In genomic region chr2:33349081-33349480, GRCm38 (mm10) we compare ENCODE assay signal across 9 mouse cellular contexts. TPM values are rescaled to one million over a fixed set of nuclear protein-coding genes. Genes with fewer than 3 reads are reported as not detected.
DNase-seq lines count a peak whose midpoint lies in the region; ATAC-seq and TF ChIP-seq lines count a peak whose summit lies in the region.
"Had no signal": no experiment of that assay in that cellular context is flagged by ENCODE, and none has a peak within 500 bp of the region (broad histone marks: within the 10 kb centered on the region; RNA-seq: fewer than 3 reads in every experiment).

No protein-coding gene starts in this region.

- H3K9me3 ChIP-seq in MEL (replicated peaks; ENCODE audit: insufficient read depth, low read length), result no peaks in the 10 kb centered on the region
- no peaks in the 10 kb centered on the region for H3K9me3 ChIP-seq in forebrain, embryonic 13.5 days (replicated peaks)
- no peaks in the 10 kb centered on the region for H3K9me3 ChIP-seq in hindbrain, embryonic 11.5 days (ENCODE audit: control insufficient read depth, low read length)
- H3K9me3 ChIP-seq: limb, embryonic 15.5 days had no signal

- peak; percentile 98 for TF ChIP-seq RAD21 in MEL (IDR thresholded peaks at IDR 0.05; ENCODE audit: low read depth, low read length)

- H3K9ac ChIP-seq in MEL (ENCODE audit: control insufficient read depth, low read depth, low read length, poor library complexity, severe bottlenecking), result no peak overlapping the region
- no peak overlapping the region for H3K9ac ChIP-seq in forebrain, embryonic 13.5 days
- H3K9ac ChIP-seq in hindbrain, embryonic 11.5 days (ENCODE audit: low read depth, low read length), result no peak overlapping the region
- H3K9ac ChIP-seq: limb, embryonic 15.5 days had no signal

- H3K4me1 ChIP-seq in MEL (ENCODE audit: control insufficient read depth in 1 of 2, insufficient read depth in 2 of 2, low read length in 2 of 2), result no peaks in the 10 kb centered on the region
- H3K4me1 ChIP-seq in forebrain, embryonic 13.5 days, result peaks cover 57% of the 10 kb centered on the region
- H3K4me1 ChIP-seq in hindbrain, embryonic 11.5 days (replicated peaks; ENCODE audit: control insufficient read depth, insufficient read depth, low read length), result no peaks in the 10 kb centered on the region

- no peak overlapping the region for H3K4me3 ChIP-seq in MEL (ENCODE audit: control insufficient read depth in 1 of 2, insufficient read depth in 1 of 2, low read depth in 2 of 2, low read length in 2 of 2)
- H3K4me3 ChIP-seq in forebrain, embryonic 13.5 days, result no peak overlapping the region
- no peak overlapping the region for H3K4me3 ChIP-seq in hindbrain, embryonic 11.5 days (ENCODE audit: low read depth, low read length)
- no peak overlapping the region for H3K4me3 ChIP-seq in layer of hippocampus, adult 2 months
- H3K4me3 ChIP-seq: limb, embryonic 15.5 days had no signal

- peak; percentile 75 to 95 (median 83) for TF ChIP-seq CTCF in MEL (IDR thresholded peaks at IDR 0.05 in 2 of 3, conservative IDR thresholded peaks at IDR 0.05 in 1 of 3; ENCODE audit: control insufficient read depth in 1 of 3, insufficient read depth in 1 of 3, low read depth in 2 of 3, low read length in 3 of 3, poor library complexity in 1 of 3, severe bottlenecking in 1 of 3)
- peak; percentile 94 for TF ChIP-seq CTCF in layer of hippocampus, adult 2 months (conservative IDR thresholded peaks at IDR 0.05)

- no peak for TF ChIP-seq EP300 in MEL (IDR thresholded peaks at IDR 0.05; ENCODE audit: low read depth in 1 of 2, low read length in 2 of 2)

- no peaks in the 10 kb centered on the region for H3K79me2 ChIP-seq in MEL (ENCODE audit: control insufficient read depth, insufficient read depth, low read length, poor library complexity)

- no peak overlapping the region for H3K27ac ChIP-seq in MEL (ENCODE audit: control insufficient read depth, low read depth, low read length)
- H3K27ac ChIP-seq in forebrain, embryonic 13.5 days, result peak overlapping the region; percentile 12; the same call in 1 of the 2 replicates
- no peak overlapping the region for H3K27ac ChIP-seq in hindbrain, embryonic 11.5 days (ENCODE audit: low read depth, low read length)
- peak overlapping the region; percentile 69 for H3K27ac ChIP-seq in layer of hippocampus, adult 2 months
- H3K27ac ChIP-seq: limb, embryonic 15.5 days had no signal

- DNase-seq in MEL (ENCODE audit: low read depth, low spot score), result peak; percentile 79
- peak; percentile 86 for DNase-seq in hindbrain, embryonic 11.5 days (ENCODE audit: low spot score)
- DNase-seq in layer of hippocampus, adult 2 months (ENCODE audit: low spot score in 2 of 2), result peak; percentile 80 to 84
- peak; percentile 78 for DNase-seq in lung, postnatal 25 days (ENCODE audit: low spot score)
- DNase-seq in right cerebral cortex, adult 18-20 months, result peak; percentile 82
- DNase-seq in urinary bladder, adult 2 months (ENCODE audit: low spot score), result peak; percentile 45

- no peak for TF ChIP-seq POLR2A in MEL (IDR thresholded peaks at IDR 0.05; ENCODE audit: control insufficient read depth in 1 of 2, insufficient read depth in 1 of 2, low read depth in 1 of 2, low read length in 2 of 2, poor library complexity in 1 of 2)

- H3K36me3 ChIP-seq in MEL (ENCODE audit: control insufficient read depth in 1 of 2, insufficient read depth in 2 of 2, low read length in 2 of 2), result no peaks in the 10 kb centered on the region
- H3K36me3 ChIP-seq in forebrain, embryonic 13.5 days (ENCODE audit: poor library complexity, severe bottlenecking), result no peaks in the 10 kb centered on the region
- H3K36me3 ChIP-seq in hindbrain, embryonic 11.5 days (ENCODE audit: control insufficient read depth, insufficient read depth, low read length), result no peaks in the 10 kb centered on the region
- H3K36me3 ChIP-seq: limb, embryonic 15.5 days had no signal

- H3K27me3 ChIP-seq in MEL (ENCODE audit: control insufficient read depth in 1 of 2, insufficient read depth in 2 of 2, low read length in 2 of 2), result no peaks in the 10 kb centered on the region
- no peaks in the 10 kb centered on the region for H3K27me3 ChIP-seq in forebrain, embryonic 13.5 days
- no peaks in the 10 kb centered on the region for H3K27me3 ChIP-seq in hindbrain, embryonic 11.5 days (ENCODE audit: control insufficient read depth, insufficient read depth, low read length)
- H3K27me3 ChIP-seq: limb, embryonic 15.5 days had no signal

- WGBS in forebrain, embryonic 13.5 days, result 24% methylated on average over 2 of the region's 2 CpGs
- 28% methylated on average over 2 of the region's 2 CpGs for WGBS in hindbrain, embryonic 11.5 days

- peak; percentile 46; the same call in 1 of the 2 replicates for ATAC-seq in cerebellum, adult (ENCODE audit: insufficient number of reproducible peaks, low FRiP score, low TSS enrichment)
- peak; percentile 66 for ATAC-seq in forebrain, embryonic 13.5 days
- ATAC-seq in hindbrain, embryonic 11.5 days (ENCODE audit: low FRiP score), result no peak

- no peak overlapping the region for H3K4me2 ChIP-seq in forebrain, embryonic 13.5 days
- H3K4me2 ChIP-seq in hindbrain, embryonic 11.5 days (replicated peaks; ENCODE audit: low read depth, low read length), result no peak overlapping the region
- H3K4me2 ChIP-seq: limb, embryonic 15.5 days had no signal

TF ChIP-seq in MEL, 35 proteins besides CTCF, POLR2A, EP300 and RAD21:
- peak; percentile 91 for TF ChIP-seq ZC3H11A (IDR thresholded peaks at IDR 0.05; ENCODE audit: low read depth, low read length)
- no peak for TF ChIP-seq SIN3A (IDR thresholded peaks at IDR 0.05; ENCODE audit: low read length)
- TF ChIP-seq SMC3 (IDR thresholded peaks at IDR 0.05; ENCODE audit: low read depth, low read length), result peak; percentile 97
- TF ChIP-seq CHD1 (IDR thresholded peaks at IDR 0.05; ENCODE audit: low read depth, low read length), result no peak
- TF ChIP-seq ZNF384 (IDR thresholded peaks at IDR 0.05; ENCODE audit: low read depth, low read length), result no peak
- no peak for TF ChIP-seq MXI1 (IDR thresholded peaks at IDR 0.05; ENCODE audit: low read depth, low read length)
- no peak for TF ChIP-seq E2F4 (IDR thresholded peaks at IDR 0.05; ENCODE audit: borderline replicate concordance, low read depth, low read length)
- no peak for TF ChIP-seq GABPA (IDR thresholded peaks at IDR 0.05; ENCODE audit: low read depth, low read length)
TF ChIP-seq in MEL: peak in this region for 2.

RNA-seq across cellular contexts. Expression of gene Ralgps1, which starts 22.2 kb away (rescaled TPM):
- total RNA-seq in MEL (2012; rRNA removed), result 0.89 and 1.1 TPM in 2 replicates
- polyA plus RNA-seq in MEL (2012; ENCODE audit: insufficient read depth in 1 of 2, insufficient read length in 2 of 2, low read depth in 1 of 2, low replicate concordance in 2 of 2, missing spikeins in 1 of 2), result 1 to 10 TPM in 1 of 2 experiments, not detected in 1; 2.6 TPM
- 27.2 and 31.1 TPM in 2 replicates for polyA plus RNA-seq in forebrain, embryonic 13.5 days (2015; fragmentation: Nextera tagmentation; extraction: Ambion mirVana)
- 19.0 and 20.6 TPM in 2 replicates for polyA plus RNA-seq in hindbrain, embryonic 11.5 days (2014; fragmentation: Nextera tagmentation; extraction: Ambion mirVana)
- 10 to 100 TPM; 68.2 TPM for total RNA-seq in layer of hippocampus, adult 2 months (2021)
- polyA plus RNA-seq in urinary bladder, adult 2 months (2012; rRNA removed), result 8.2 and 8.4 TPM in 2 replicates

Comparison
In these comparisons a context has a peak if more than half of its experiments do, and no peak if none do; other contexts are left out.
1. H3K27ac ChIP-seq: peak in forebrain, embryonic 13.5 days (single experiment) and layer of hippocampus, adult 2 months (single experiment); none in MEL (single experiment) and hindbrain, embryonic 11.5 days (single experiment).
2. Peak in every context shown above with its lines, with median percentiles within 50 percentile points of each other: DNase-seq.